Mouse (Mus musculus) gastrocnemius, adult 8-10 months (tissue): ENCODE measurements around the gene Chst14. TPM values are rescaled to one million over a fixed set of nuclear protein-coding genes. Genes with fewer than 3 reads are reported as not detected.

ENCODE experiments used
- DNase-seq, 2 experiments: peaks; one replicate each; pipeline ENCODE4 v3.0.0; 2022; ENCODE audit warnings: low spot score in 2 of 2
- total RNA-seq, 4 experiments: library from RNA; stranded (reverse); gene quantifications; 2 replicates each; pipeline ENCODE4 v1.2.4; 2022

Chst14 gene
- 1 to 10 TPM; 1.0 to 2.3 (median 1.9) TPM for total RNA-seq

- DNase-seq: peak; percentile 63 to 74
Observed at GRCm38 (mm10) chr2:118926361-118926997, at the start of gene Chst14. Chst14 (plus strand) TSS chr2:118926496.

DNA sequence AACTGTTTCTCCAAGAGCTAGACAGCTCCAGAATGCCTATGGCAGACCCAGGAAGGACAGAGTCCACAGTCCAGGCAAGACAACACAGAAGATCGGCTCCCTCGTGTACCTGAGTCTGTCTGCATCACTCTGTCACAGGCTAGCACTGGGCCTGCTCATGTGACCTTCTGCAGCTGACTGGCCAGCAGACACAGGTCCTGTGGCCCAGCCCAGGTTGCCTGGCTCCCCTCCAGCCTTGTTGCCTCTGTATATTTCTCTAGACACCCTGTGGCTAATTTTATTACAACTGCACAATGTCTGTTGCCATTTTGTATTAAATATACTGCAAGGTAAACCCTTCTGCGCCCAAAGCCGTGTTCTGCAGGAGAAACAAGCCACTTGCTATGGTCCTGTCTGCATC, 45.3 kb upstream of the Chst14 start:
- DNase-seq: no peak

DNA sequence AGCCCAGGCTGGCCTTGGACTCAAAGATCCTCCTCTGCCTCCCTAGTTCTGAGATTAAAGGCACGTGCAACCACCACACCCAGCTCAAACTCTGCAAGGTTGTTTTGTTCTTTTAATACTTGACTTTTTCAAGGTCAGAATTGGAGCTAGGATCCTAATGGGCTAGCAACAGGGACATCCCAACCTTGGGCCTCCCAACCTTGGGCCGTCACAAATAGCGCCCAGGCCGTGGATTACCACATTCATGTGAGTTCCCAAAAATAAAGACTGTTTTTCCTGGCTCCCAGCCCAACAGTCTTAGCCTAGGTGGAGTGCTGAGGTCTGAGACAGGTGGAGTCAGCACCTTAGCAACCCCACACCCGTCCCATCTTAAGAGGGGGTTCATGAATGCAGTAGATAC, 44.3 kb upstream of the Chst14 start:
- DNase-seq: no peak

DNA sequence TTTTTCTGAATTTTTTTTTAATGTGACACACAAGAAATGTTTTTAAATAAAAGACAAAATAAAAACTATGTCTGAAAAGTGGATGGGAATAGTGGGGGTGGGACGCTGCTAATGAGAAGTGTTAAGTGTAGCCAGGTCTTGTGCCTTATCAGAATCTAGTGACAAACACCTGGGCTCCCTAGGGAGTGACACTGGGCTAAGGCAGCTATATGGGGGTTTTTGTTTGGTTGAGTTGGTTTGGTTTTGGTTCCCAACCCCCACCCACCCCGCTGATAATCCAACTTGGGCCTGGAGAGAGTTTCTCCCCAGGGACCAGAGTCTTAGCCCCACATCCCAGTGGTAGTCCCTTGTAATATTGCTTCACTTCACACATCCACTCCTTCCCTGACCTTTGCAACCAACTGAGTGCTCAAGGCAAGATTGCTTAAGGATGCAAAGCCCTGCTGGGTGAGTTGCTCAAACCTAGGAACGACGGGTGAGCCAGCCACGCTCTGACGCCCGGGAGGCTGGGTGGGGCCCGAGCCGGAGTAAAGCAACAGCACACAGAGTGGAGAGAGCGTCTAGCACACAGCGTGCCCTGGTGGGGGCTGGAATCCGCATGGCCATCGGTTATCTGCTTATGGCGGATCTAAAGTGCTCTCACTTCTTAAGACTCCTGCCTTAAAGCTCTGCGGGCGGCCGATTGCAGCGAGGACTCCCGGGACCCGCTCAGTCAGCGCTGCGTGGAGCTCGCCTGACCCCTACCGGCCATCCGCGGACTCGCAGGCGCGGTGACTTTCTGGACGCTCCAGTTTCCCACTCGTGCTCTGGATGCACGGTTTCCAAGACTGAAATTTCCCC, 43.2 kb upstream of the Chst14 start:
- peak; percentile 71 to 73 for DNase-seq

DNA sequence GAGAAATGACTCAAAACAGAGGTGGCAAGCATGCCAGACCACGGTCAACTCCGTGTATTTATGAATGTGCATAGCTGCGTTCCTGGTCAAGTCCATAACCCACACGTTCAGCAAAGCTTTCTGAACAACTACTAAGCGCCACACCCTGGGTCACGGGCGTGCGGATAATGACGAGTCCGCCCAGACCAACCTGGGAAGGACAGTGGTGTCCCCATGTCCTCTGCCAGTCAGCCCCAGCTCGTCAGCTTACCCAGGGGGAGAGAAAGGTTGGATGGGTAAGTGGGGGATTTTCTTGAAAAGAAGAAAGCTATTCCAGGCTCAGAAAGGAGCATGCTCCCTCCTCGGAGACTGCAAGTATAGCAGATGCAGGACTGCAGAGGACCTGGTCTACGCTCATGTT, 38.9 kb upstream of the Chst14 start:
- no peak for DNase-seq

DNA sequence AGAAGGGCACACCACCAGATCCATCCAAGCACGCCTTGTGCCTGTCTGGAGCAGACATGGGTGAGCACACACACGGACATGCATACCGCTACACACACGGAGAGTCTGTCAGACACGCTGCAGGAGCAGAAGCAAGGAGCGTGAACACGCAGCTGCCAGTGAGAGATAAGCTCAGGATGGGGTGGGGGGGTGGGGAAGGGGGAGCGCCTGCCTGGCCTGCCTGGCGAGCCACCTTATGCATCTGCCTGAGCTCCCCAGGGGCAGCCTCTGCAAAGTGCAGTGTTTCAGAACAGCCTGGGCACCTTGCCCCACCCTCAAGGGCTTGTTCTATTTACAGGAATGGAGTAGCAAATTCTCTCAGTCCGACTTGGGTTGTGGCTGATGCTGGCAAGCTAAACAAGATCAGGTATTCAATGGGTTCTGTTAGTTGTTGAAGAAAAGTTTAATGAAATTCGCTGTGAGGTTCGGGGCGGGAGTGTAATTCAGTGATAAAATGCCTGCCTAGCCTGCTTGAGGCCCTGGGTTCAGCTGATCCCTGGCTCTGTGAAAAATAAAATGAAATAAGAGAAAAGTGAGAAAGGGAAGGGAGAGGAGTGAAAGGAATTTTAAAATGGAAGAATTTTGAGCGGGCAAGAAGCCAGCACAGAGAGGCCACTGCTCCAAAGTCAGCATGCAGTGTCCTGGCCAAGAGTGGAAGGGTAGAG, 38.3 kb upstream of the Chst14 start:
- DNase-seq: peak in 1 of 2 experiments; percentile 52

DNA sequence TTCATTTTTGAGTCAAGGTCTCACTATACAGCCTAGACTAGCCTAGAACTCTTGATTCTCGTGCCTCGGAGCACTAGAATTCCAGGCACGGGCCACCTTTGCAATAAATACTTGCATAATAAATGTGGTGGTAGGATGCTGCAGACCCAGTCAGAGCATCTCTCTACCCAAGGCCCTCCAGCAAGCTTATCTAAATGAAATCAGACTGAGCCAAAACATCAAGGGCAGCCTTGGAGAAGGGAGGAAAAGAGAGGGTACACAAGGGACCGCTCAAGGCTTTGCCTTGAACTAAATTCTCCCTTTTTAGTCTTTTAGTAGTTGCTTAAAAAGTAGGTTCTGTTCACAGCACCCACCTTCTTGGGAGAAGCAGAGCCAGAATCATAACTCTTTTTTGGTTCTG, 35.1 kb upstream of the Chst14 start:
- no peak for DNase-seq

DNA sequence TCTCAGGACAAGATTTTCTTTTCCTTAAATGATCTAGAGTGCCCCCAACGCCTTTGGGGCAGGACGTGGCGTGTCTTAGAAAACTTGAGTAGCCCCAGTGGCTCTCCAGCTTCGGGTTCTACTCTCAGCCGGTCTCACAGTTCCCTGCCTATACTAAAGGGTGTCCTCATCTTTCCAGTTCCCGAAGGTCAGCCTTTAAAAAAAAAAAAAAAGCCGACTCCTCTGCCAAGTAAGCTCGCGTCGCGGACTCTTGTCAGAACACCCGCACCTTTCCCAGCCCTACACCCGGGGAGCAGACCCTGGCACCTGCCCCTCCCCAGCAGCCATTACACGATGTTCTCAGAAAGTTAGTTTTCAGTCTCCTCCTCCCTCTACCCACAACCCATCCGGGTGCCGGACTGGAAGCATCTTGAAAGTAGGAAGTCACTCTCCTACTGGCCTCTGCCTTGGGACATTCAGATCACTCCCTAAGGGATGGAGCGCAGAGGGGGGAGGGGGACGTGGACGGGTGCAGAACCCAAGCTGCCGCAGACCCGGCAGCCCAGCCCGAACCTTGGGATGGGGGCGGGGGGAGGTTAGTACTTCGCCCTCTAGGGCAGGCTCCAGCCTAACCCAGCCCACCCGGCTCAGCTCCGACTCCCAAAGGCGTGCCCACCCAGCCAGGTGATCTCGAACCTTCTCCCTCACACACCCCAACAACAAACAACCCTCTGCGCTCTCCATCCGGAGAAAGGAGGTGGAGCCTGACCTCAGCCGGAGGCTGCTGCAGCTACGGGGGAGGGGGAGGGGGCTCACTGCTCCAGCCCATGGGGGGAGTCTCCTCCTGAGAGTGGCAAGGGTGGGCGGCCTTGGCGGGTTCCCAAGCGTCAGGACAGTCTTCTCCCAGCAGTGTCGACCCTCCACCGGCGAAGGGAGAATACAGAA, 30.0 kb upstream of the Chst14 start:
- no peak for DNase-seq

DNA sequence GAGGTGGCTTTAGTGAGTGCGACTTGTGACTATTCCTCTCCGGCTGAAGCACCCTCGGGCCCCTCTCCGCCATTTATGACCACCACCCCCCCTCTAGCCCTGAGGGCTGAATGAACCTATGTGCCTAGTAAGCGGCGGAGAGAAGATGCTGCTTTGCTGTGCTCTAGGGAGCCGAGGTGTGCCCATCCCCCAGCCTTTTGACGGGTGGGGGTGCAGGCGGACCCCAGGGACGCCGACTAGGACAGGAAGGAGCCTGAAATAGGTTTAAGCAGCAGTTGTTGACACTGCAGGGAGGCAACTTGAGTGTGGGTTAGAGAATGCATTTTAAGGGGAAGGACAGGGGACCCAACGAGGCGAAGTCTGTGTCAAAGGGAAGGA, 29.4 kb upstream of the Chst14 start:
- DNase-seq: no peak

DNA sequence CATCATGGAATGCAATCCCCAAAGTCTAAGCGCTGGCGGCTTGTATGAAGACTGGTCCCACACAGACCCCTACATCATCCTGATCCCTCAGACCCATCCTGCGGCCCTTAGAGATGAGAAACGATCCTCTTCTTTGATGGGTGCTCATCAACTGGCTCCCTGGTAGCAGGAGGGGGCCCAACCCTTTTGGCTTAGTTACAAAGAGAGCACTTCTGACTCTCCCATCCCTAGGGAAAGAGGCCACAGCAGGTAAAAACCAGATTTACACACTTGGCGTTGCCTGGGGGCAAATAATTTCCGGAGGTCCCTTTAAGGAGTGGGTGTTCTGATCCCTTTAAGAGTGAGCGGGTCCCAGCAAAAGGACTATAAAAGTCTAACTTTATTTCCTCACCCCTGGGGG, 28.9 kb upstream of the Chst14 start:
- DNase-seq: no peak

DNA sequence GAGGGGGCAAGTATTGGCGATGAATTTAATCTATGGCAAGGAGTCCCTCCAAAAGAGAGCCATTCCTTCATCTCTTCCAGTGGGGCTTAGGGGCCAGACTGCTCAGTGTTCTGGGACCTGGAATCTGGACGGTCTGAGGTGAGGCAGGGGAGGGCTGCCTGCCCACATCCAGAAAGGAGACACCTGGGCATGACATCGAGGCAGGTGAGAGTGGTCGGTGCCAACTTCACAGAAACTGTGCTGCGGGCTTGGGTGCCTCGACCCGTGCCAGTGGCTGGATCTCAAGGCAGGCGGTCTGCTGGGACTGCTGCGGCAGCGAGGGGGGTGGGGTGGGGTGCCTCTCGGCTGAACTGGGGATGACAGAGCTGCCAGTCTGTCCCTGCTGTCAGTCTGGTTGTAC, 28.5 kb upstream of the Chst14 start:
- no peak for DNase-seq

- no peak for DNase-seq
Observed at GRCm38 (mm10) chr2:118898771-118899170, 27.5 kb upstream of the Chst14 start.

- no peak for DNase-seq
Observed at GRCm38 (mm10) chr2:118899306-118899705, 27.0 kb upstream of the Chst14 start.

GRCm38 (mm10) chr2:118899981-118900825, 26.1 kb upstream of the Chst14 start, which contains the start of gene Bahd1:
Bahd1 (plus strand) TSS chr2:118900377.
- no peak for DNase-seq

- DNase-seq: no peak
Observed at GRCm38 (mm10) chr2:118900826-118901140, 25.5 kb upstream of the Chst14 start.

DNA sequence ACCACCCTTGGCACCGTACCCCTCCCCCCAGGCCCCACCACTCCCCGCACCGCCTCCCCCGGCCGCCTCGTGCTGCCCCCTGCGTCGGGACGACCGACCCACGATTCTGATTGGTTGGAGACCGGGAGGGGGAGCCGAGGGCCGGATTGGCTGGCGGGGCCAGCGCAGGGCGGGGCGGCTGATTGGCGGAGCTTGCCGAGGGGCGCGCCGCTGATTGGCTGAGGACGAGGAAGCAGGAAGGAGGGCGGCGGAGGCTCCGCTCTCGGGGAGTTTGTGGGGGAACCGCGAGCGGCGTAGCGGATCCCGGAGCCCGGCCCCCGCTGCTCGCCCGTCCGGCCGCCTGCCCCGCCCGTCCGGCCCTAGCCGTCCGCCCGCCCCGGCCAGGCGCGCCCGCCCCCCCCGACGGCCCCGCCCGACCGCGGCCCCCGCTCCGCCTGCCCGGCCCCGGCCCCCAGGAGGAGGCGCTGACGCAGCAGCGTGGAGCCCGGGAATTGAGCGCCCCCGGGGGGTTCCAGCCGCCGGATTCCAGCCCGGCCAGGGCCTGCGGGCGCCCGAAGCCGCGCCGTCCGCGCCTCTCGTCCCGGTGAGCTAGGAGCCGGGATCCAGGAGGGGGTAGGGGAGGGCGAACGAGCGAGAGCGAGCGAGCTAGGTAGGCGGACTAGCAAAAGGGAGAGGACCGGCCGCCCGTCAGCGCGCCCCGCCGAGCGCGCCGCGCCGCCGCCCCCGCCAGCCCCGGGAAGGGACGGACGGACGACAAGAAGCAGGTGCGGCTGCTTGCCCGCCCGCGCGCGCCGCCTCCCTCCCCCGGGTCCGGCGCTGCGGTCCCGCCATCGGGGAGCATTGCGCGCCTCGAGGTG, 24.9 kb upstream of the Chst14 start:
- DNase-seq: peak; percentile 94 to 95

DNA sequence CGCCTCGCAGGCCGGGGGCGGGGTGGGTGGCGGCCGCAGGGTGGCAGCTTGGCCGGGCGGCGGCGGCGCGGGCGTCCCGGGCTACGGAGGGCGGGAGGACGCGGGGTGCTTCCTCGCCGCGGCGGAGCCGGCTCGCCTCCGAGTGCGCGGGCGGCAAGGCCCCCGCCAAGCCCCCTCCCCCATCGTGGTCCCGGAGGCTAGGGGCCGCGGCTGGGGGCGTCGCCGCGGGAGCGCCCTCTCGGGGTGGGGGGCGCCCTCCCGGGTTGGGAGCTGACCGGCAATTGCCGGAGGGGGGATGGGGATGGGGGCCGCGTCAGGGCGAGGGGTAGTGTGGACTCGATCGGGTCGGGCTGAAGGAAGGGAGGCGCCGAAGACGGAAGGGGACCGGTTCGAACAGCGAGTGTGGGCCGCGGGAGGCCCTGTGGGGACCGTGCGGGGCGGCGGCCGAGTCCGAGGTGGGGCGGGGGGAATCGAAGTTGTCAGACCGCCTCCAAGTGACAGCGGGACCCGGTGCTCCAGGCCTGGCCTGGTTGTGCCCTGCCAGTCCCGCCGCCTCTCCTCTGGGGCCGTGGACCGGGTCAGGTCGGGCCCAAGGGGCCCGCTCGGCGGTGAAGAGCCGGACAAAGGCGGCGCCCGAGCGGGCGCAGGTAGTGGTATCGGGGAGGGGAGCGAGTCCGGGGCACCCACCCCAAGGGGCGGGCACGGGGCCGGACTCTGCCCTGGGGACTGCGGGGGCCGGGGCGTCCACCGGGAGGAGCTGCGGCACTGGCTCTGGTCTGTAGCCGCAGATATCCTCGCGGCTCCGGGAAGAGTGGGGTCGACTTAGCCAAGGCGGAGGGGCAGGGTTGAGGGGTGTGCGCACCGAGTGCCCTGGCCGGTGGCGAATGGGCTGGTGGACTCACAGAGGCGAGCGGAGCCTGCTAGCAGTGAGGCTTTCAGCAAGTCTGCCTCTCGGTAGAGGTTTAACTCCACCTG, 24.0 kb upstream of the Chst14 start:
- DNase-seq: peak in 1 of 2 experiments; percentile 29

- DNase-seq: no peak
Observed at GRCm38 (mm10) chr2:118903333-118903741, 23.0 kb upstream of the Chst14 start.
